Mouse (Mus musculus) C2C12 (cell line): Measurements from ENCODE around the gene Fndc1. TPM values are rescaled to one million over a fixed set of nuclear protein-coding genes. Genes with fewer than 3 reads are reported as not detected.

Experiments
- H3K27me3 ChIP-seq: one replicate; pipeline ENCODE4 v1.6.1; 2011; ENCODE audit not compliant: control insufficient read depth, insufficient read depth, insufficient read length
- H3K36me3 ChIP-seq: one replicate; pipeline ENCODE4 v1.6.1; 2011; ENCODE audit not compliant: control insufficient read depth, insufficient read depth
- H3K4me3 ChIP-seq: one replicate; pipeline ENCODE4 v1.5.1; 2011; ENCODE audit warnings: mild to moderate bottlenecking, control low read depth; ENCODE audit not compliant: poor library complexity, insufficient read depth, severe bottlenecking
- H3K79me2 ChIP-seq: one replicate; pipeline ENCODE4 v1.6.1; 2011; ENCODE audit not compliant: control insufficient read depth, insufficient read depth
- H3K79me3 ChIP-seq: one replicate; pipeline ENCODE4 v1.6.1; 2011; ENCODE audit warnings: low read depth, control low read depth
- H3ac ChIP-seq: one replicate; pipeline ENCODE3; 2011; ENCODE audit warnings: low read depth; ENCODE audit not compliant: control insufficient read depth, insufficient read length
- CEBPB ChIP-seq: IDR thresholded peaks from one replicate; pipeline ENCODE4 v1.6.1; 2011; ENCODE audit warnings: low read depth, mild to moderate bottlenecking, control low read depth, moderate library complexity
- CTCF ChIP-seq: IDR thresholded peaks from one replicate; pipeline ENCODE4 v1.5.1; 2011; ENCODE audit not compliant: control insufficient read depth, insufficient read depth, insufficient read length
- FOSL1 ChIP-seq: IDR thresholded peaks from one replicate; pipeline ENCODE4 v1.8.0; 2011; ENCODE audit warnings: mild to moderate bottlenecking, low read length; ENCODE audit not compliant: poor library complexity, insufficient read depth, severe bottlenecking
- MAX ChIP-seq: IDR thresholded peaks from one replicate; pipeline ENCODE4 v1.6.1; 2011; ENCODE audit warnings: mild to moderate bottlenecking, control low read depth
- MYOD1 ChIP-seq: IDR thresholded peaks from one replicate; pipeline ENCODE4 v1.6.1; 2011; ENCODE audit warnings: low read depth; ENCODE audit not compliant: control insufficient read depth, insufficient read length
- MYOG ChIP-seq: IDR thresholded peaks from one replicate; pipeline ENCODE4 v1.6.1; 2011; ENCODE audit not compliant: control insufficient read depth, insufficient read length; ENCODE audit errors: extremely low read depth
- USF1 ChIP-seq: IDR thresholded peaks from one replicate; pipeline ENCODE4 v1.6.1; 2011; ENCODE audit warnings: low read depth, mild to moderate bottlenecking, control low read depth, moderate library complexity
- polyA plus RNA-seq: library from polyadenylated mRNA; unstranded; fragments of >200 nt; fragmentation: generic; extraction: Trizol; gene quantifications from one replicate; pipeline ENCODE4 v1.2.1, GENCODE M21; 2012; ENCODE audit warnings: missing spikeins

Gene Fndc1
- polyA plus RNA-seq, 1 experiment = 0.53 TPM

DNA sequence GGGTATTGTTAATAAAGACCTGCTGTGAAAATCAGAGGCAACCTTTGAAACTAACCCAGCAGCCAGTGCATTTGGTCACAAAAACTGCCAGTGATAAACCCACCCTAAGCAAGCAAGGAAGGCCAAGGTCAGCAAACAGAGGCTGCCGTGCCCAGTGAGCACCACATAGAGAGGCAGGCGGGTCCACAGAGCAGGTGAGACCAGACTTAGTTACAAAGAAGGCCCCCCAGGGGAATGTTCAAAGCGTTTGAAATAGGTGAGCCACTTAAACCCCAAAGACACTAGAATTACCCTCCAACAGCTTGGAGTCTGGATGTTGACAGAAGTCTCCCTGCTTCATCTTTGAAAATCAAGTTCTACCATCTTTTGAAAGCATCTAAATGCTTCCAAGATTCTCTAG is 12.7 kb downstream of the Fndc1 start:
- H3ac ChIP-seq = no peak overlapping the region
- H3K79me2 ChIP-seq = no peaks in the 10 kb centered on the region
- H3K36me3 ChIP-seq = no peaks in the 10 kb centered on the region
- no peaks in the 10 kb centered on the region for H3K79me3 ChIP-seq
- TF ChIP-seq USF1 (no peak), MAX (no peak), MYOD1 (no peak), MYOG (no peak), FOSL1 (no peak), CEBPB (no peak), CTCF (no peak)
- H3K4me3 ChIP-seq = no peak overlapping the region
- no peaks in the 10 kb centered on the region for H3K27me3 ChIP-seq

DNA sequence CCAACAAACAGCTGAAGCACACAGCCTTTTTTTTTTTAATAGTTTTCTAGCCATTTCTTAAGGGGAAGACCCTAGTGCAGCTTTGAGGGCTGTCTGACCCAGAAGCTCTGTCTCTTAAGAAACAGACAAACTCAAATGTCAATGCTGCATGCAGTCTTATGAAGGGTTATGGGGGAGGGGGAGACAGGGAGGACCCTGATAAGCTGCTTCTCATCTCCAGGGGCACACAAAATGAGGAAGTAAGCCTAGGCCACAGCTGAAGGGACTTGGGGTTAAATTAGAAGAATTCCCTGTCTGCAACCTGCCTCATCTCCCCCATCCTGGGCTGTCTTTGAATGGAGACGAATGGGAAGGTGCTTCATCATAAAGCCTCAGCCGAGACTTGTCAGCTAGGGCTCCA is 19.1 kb downstream of the Fndc1 start:
- H3K79me2 ChIP-seq = no peaks in the 10 kb centered on the region
- no peaks in the 10 kb centered on the region for H3K36me3 ChIP-seq
- no peaks in the 10 kb centered on the region for H3K27me3 ChIP-seq
- no peak overlapping the region for H3K4me3 ChIP-seq
- TF ChIP-seq CTCF = no peak
- TF ChIP-seq MYOG = no peak
- no peak for TF ChIP-seq USF1
- TF ChIP-seq CEBPB = no peak
- TF ChIP-seq FOSL1 = no peak
- TF ChIP-seq MAX = no peak
- TF ChIP-seq MYOD1 = no peak
- H3ac ChIP-seq = no peak overlapping the region
- H3K79me3 ChIP-seq = no peaks in the 10 kb centered on the region

DNA sequence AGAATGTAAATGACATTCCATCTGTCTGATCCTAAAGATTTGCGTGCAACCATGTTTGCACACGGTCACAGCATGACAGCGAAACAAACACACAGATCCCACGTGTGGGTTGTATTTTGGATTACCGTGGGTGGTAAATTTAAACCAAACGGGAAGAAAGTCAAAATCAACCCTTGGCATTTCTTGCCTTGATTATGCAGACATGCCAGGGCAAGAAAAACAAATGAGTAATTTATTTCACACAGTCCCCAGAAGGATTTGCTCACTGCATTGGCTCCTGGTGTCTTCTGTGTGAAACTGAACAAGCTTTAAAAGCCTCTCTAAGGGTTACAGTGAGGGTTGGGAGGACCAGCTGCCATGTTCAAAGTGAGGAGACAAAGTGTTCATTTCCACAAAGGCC is 22.0 kb downstream of the Fndc1 start:
- H3K36me3 ChIP-seq = no peaks in the 10 kb centered on the region
- no peak overlapping the region for H3ac ChIP-seq
- H3K4me3 ChIP-seq = no peak overlapping the region
- no peaks in the 10 kb centered on the region for H3K27me3 ChIP-seq
- H3K79me3 ChIP-seq = no peaks in the 10 kb centered on the region
- TF ChIP-seq MYOG = no peak
- no peak for TF ChIP-seq CEBPB
- TF ChIP-seq CTCF = no peak
- no peak for TF ChIP-seq MAX
- no peak for TF ChIP-seq MYOD1
- no peak for TF ChIP-seq USF1
- no peak for TF ChIP-seq FOSL1
- no peaks in the 10 kb centered on the region for H3K79me2 ChIP-seq

DNA sequence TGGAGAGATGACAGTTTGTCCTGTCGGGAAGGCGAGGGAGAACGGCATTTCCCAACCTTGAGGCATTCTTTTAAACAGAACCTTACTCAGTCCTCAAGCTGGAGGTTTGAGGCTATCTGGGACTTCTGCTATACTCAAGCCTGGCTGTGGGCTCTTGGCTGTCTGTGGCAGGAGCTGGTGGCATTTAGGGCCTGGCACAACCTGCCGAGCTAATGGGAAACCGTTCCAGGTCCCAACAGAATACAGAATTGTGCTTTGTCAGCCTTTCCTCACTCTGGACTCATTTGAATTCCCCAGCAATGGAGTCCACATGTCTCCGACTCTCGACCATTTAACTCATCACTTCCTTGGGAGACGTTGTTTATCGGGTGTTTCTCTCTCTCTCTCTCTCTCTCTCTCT is 24.6 kb downstream of the Fndc1 start:
- Histone ChIP-seq H3K4me3 (no peak overlapping the region), H3K27me3 (no peaks in the 10 kb centered on the region), H3ac (no peak overlapping the region), H3K36me3 (no peaks in the 10 kb centered on the region), H3K79me3 (no peaks in the 10 kb centered on the region), H3K79me2 (no peaks in the 10 kb centered on the region)
- TF ChIP-seq MYOG (no peak), MYOD1 (no peak), MAX (no peak)

DNA sequence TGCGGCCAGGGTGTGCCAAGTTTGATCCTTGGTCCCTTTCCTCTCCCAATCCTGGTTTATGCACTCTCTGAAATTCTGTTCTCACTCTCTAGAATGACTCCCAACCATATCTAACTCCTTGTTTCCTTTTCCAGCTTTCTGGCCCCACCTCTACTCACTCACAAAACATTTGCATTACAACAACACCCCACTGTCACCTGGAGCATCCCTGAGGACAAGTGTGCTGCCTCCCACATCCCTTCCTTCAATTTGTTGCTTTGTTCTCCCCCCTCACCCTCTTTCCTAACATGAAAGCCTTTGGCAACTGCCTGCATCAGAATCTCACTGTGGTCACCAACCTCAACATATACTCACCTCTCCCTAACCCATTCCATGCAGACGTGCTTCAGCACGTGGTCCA is 27.2 kb downstream of the Fndc1 start:
- Histone ChIP-seq H3K79me3 (no peaks in the 10 kb centered on the region), H3ac (no peak overlapping the region), H3K79me2 (no peaks in the 10 kb centered on the region), H3K27me3 (no peaks in the 10 kb centered on the region), H3K36me3 (no peaks in the 10 kb centered on the region), H3K4me3 (no peak overlapping the region)
- TF ChIP-seq USF1 (no peak), MAX (no peak), CTCF (no peak), MYOD1 (no peak), CEBPB (no peak), FOSL1 (no peak)

DNA sequence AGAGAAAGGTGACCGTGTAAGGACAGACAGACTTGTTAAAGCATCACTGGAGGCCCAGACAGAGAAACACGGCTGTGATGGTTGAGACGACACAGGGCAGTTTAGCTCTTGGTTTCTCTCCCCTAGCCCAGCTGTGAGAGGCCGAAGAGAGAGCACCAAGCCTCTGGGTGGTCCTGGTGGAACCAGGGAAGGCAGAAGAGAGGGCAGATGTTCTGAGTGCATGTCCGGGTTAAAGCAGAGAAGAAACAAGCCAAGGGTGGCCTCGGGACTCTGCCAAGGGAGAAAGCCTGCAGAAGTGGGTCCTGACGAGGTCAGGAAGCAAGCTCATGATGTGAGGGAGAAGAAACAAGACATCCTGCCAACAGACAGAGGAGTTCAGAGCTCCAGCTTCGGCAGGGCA is 31.5 kb downstream of the Fndc1 start:
- Histone ChIP-seq H3K79me3 (no peaks in the 10 kb centered on the region), H3K36me3 (no peaks in the 10 kb centered on the region), H3K79me2 (no peaks in the 10 kb centered on the region), H3ac (no peak overlapping the region), H3K4me3 (no peak overlapping the region), H3K27me3 (no peaks in the 10 kb centered on the region)
- TF ChIP-seq CEBPB (no peak), FOSL1 (no peak), CTCF (no peak), USF1 (no peak), MAX (no peak), MYOG (no peak), MYOD1 (no peak)

DNA sequence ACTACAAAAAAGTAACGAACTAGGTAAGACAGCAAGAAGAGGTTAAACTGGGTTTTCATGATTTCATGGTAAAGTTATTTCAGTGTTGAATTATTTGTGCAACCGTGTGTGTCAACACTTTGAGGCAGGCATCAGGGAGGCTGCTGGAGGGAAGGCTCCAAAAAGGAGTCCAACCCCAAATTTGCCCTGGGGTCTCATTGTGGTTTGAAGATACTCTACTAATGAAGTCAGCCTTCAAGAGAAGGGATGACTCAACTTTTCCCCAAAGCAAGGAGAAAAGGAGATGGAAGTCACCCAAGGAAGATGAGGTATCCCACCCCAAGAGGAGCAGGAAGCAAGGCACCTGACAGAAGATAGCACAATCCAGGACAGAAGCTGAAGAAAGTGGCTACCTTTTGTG is 31.9 kb downstream of the Fndc1 start:
- Histone ChIP-seq H3K27me3 (no peaks in the 10 kb centered on the region), H3ac (no peak overlapping the region), H3K79me3 (no peaks in the 10 kb centered on the region), H3K36me3 (no peaks in the 10 kb centered on the region), H3K4me3 (no peak overlapping the region), H3K79me2 (no peaks in the 10 kb centered on the region)
- no peak for TF ChIP-seq CEBPB
- no peak for TF ChIP-seq MYOG
- TF ChIP-seq MYOD1 = no peak
- TF ChIP-seq CTCF = no peak
- no peak for TF ChIP-seq USF1
- no peak for TF ChIP-seq FOSL1
- no peak for TF ChIP-seq MAX
